Mouse (Mus musculus): ENCODE data around the gene Zfp784.

- no peak for TF ChIP-seq CTCF (IDR thresholded peaks at IDR 0.05; ENCODE audit: borderline replicate concordance, insufficient read depth, low read depth, low read length)
- no peak for TF ChIP-seq POLR2A (IDR thresholded peaks at IDR 0.05; ENCODE audit: borderline replicate concordance, insufficient read depth, low read length)
Measured at GRCm38 (mm10) chr7:5030554-5031275, 7.5 kb downstream of the Zfp784 start.
